Mouse (Mus musculus) monocyte, adult 2 months (primary cell): ENCODE results near the gene Wdr89.
"Not testable (repeated sequence)": the region's sequence is repeated elsewhere in the genome, so short reads cannot be mapped to it uniquely, and the experiment has no call there.

ENCODE experiments used
- DNase-seq, 2 experiments: peaks; one replicate each; pipeline ENCODE4 v3.0.0; 2022; ENCODE audit warnings: low spot score in 2 of 2, low read depth in 1 of 2

The Wdr89 gene

GRCm38 (mm10) chr12:75669258-75670106 lies at the start of gene Wdr89:
Gene Wdr89, minus strand, starts transcription at chr12:75669537.
- DNase-seq, result peak; percentile 94 to 99

GRCm38 (mm10) chr12:75713596-75713995 lies 44.3 kb upstream of the Wdr89 start:
- DNase-seq, result no peak

DNA sequence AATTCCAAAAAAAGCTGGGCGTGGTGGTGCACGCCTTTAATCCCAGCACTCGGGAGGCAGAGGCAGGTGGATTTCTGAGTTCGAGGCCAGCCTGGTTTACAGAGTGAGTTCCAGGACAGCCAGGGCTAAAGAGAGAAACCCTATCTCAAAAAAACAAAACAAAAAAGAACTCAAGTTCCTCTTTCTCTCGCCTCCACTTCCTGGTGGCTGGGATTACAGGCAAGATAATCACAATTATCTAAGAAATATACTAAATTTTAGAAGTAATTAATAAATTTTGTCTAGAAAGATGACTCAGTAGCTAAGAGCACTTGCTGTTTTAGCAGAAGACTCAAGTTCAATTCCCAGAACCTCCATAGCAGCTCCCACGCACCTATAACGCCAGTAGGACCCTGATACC lies 43.6 kb upstream of the Wdr89 start:
- not testable (repeated sequence) for DNase-seq

- DNase-seq, result no peak
Measured at GRCm38 (mm10) chr12:75710596-75711376, 41.4 kb upstream of the Wdr89 start.

GRCm38 (mm10) chr12:75709506-75709905 lies 40.2 kb upstream of the Wdr89 start:
- no peak for DNase-seq

DNA sequence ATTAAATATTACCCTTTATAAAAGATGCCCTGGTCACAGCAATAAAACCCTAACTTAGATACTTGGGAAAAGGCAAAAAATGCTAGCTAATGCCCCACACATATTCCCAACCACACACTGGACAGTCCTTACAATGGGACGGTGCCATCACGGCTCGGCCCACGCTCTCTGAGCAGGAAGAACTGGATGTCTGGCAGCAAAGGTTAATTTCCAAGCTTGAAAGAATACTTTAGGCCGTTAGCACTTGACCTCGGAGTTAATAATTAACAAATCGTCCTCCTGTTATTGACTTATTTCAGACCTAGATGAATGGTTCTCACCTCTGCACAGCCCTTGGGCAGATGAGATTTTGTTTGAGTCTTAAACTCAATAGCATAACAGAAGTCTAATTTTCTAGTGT lies 37.3 kb upstream of the Wdr89 start:
- no peak for DNase-seq

- DNase-seq, result no peak
Measured at GRCm38 (mm10) chr12:75702739-75703122, 33.4 kb upstream of the Wdr89 start.

- no peak for DNase-seq
Measured at GRCm38 (mm10) chr12:75702084-75702738, 32.9 kb upstream of the Wdr89 start.

DNA sequence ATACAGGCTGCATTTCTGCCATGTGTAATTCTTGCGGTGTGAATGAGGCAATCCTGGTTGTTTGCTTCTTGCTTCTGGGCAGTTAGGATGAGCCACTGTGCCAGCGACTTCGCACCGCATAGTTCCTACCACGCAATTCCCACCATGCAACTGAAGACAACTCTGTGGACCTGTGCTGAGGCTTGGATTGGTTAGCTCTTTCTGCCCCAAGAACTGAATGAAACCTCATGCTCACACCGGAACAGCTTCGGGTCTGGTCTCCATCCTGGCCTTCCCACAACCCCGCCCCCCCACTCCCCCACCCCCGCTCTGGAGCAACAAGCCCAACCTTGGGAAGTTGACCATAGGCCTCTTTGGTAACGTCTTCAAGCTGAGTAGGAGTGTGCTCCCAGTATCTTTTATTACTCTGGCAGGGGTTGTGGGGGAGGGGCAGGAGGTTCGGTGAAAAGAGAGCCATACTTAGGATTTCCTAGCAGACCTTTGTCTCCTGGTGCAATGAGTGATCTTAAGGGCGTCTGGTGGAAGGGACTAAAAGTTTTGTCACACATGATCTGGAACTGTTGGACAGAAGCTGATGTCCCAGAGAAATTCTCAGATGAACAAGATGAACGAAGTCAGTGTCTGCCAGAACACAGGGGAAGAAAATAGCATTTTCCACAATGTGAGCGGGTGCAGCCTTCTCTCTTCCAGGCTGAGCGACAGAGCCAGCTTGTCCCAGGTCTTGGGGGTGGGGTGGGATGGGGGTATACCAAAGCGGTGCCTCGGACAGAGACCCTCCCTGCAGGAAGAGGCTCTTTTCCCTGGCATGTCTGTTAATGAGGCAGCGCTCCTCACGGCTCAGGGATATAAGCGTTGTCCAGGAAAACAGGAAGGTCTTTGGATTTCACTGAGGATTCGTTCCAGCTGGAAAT lies 32.1 kb upstream of the Wdr89 start:
- DNase-seq, result no peak

DNA sequence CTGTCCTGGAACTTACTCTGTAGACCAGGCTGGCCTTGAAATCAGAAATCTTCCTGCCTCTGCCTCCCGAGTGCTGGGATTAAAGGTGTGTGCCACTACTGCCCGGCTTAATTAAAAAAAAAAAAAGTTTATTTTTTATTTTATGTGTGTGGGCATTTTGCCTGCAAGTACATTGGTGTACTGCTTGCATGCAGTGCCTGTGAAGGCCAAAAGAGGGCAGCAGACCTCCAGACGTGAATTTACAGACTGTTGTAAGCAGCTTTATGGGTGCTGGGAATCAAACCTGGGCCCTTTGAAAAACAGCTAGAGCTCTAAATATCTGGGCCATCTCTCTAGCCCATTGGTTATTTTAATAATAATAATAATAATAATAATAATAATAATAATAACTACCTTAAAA lies 29.4 kb upstream of the Wdr89 start:
- no peak for DNase-seq

GRCm38 (mm10) chr12:75695845-75696244 lies 26.5 kb upstream of the Wdr89 start:
- DNase-seq, result not testable (repeated sequence)

DNA sequence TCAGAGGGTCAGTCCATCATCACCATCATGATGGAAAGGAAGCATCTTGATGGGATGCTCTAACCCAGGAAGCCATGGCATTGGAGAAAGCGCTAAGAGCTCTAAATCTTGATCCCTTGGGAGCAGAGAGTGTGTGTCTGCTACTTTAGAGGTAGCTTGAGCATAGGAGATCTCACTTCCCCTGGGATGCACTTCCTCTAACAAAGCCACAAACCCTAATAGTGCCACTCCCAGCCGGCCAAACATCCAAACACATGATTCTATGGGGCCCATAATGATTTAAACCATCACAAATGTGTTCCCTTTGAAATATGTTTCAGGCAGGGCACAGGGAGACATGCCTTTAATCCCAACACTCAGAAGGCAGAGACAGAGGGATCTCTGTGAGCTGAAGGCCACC lies 19.7 kb upstream of the Wdr89 start:
- DNase-seq, result peak in 1 of 2 experiments; percentile 12

DNA sequence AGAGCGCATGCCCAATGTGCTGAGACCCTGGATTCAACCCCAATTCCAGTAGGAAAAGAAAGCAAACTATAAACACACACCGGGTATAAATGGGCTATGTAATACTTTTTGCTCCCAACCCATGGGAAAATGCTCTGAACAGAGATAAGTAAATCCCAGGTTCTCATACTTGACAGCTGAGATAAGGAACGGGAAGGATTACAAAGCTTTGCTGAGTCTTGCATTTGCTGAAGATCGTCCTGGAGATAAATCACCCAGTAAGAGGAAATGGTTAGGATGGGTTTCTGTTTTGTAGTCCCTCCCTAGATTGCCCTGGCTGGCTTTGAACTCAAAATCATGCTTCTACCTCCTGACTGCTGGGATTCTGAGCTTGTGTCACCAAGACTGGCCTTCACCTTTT lies 18.0 kb upstream of the Wdr89 start:
- no peak for DNase-seq

DNA sequence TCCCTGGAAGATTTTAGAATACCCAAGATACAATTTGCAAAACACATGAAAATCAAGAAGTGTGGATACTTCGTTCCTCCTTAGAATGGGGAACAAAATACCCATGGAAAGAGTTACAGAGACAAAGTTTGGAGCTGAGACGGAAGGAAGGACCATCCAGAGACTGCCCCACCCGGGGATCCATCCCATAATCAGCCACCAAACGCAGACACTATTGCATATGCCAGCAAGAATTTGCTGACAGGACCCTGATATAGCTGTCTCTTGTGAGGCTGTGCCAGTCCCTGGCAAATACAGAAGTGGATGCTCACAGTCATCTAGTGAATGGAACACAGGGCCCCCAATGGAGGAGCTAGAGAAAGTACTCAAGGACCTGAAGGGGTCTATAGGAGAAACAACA lies 14.7 kb upstream of the Wdr89 start:
- not testable (repeated sequence) for DNase-seq

DNA sequence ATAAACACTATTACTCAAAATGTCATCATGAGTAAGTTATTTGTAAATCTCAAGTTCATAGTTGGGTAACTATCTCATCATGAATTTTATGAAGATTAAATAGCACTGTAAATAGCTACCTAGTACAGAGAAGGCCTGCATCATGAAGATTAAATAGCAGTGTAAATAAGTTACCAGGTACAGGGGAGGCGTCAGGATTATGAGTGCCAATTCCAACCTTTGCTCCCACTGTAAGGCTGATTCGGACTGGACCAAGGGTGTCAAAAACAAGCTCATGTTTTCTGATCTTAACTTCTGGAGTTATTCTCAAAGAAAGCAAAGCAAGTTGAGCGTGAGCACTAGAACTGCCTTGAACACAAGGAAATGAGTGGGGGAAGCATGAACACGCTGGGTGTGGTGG lies 14.3 kb upstream of the Wdr89 start:
- DNase-seq, result no peak

- no peak for DNase-seq
Measured at GRCm38 (mm10) chr12:75682842-75683241, 13.5 kb upstream of the Wdr89 start.

- no peak for DNase-seq
Measured at GRCm38 (mm10) chr12:75681101-75681500, 11.8 kb upstream of the Wdr89 start.

GRCm38 (mm10) chr12:75678393-75678792 lies 9.1 kb upstream of the Wdr89 start:
- DNase-seq, result no peak

DNA sequence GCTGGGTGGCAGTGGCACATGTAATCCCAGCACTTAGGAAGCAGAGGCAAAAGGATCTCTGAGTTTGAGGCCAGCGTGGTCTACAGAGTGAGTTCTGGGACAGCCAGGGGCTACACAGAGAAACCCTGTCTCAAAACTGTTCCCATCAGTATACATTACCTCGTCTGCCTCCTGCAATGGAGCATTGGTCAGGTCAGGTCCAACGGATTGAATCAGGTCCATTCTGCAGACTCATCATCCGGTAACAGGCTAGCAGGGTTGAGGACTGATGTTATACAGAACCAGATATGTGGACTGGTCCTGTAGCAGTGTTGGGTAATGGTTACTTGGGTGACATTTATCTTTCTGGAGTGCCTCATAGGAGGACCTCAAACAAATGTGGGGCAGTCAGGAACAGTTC lies 3.3 kb upstream of the Wdr89 start:
- no peak for DNase-seq

- DNase-seq, result no peak
Measured at GRCm38 (mm10) chr12:75671759-75672315, 2.5 kb upstream of the Wdr89 start.
